In genomic region chr2:13385542-13386345, GRCm38 (mm10) we compare ENCODE assay signal across 9 mouse cellular contexts.
DNase-seq lines count a peak whose midpoint lies in the region; ATAC-seq lines count a peak whose summit lies in the region.
"Had no signal": no experiment of that assay in that cellular context is flagged by ENCODE, and none has a peak within 500 bp of the region (broad histone marks: within the 10 kb centered on the region; RNA-seq: fewer than 3 reads in every experiment).

No protein-coding gene starts in this region.

- ATAC-seq in embryonic facial prominence, embryonic 14.5 days (ENCODE audit: low read depth): peak; percentile 57; the same call in 1 of the 2 replicates
- no peak for ATAC-seq in intestine, embryonic 15.5 days
- ATAC-seq in midbrain, embryonic 16.5 days: peak; percentile 74
- ATAC-seq: CD4-positive, CD25-positive, alpha-beta regulatory T cell, adult 4 months had no signal

- H3K27me3 ChIP-seq in embryonic facial prominence, embryonic 14.5 days (replicated peaks; ENCODE audit: control insufficient read depth, insufficient read depth, low read length): no peaks in the 10 kb centered on the region
- H3K27me3 ChIP-seq in intestine, embryonic 15.5 days (replicated peaks): no peaks in the 10 kb centered on the region
- no peaks in the 10 kb centered on the region for H3K27me3 ChIP-seq in midbrain, embryonic 16.5 days (ENCODE audit: control insufficient read depth, insufficient read depth, low read depth, low read length)

- H3K9me3 ChIP-seq in embryonic facial prominence, embryonic 14.5 days (ENCODE audit: control insufficient read depth, low read length): no peaks in the 10 kb centered on the region
- no peaks in the 10 kb centered on the region for H3K9me3 ChIP-seq in intestine, embryonic 15.5 days
- no peaks in the 10 kb centered on the region for H3K9me3 ChIP-seq in midbrain, embryonic 16.5 days (replicated peaks; ENCODE audit: control insufficient read depth, low read length, poor library complexity, severe bottlenecking)

- DNase-seq in heart, adult 11 months: peak; percentile 97
- DNase-seq in heart, postnatal 14 days: no peak
- DNase-seq in embryonic facial prominence, embryonic 14.5 days (ENCODE audit: low spot score): peak; percentile 40
- DNase-seq in layer of hippocampus, postnatal 14 days (ENCODE audit: low spot score in 2 of 2): no peak
- no peak for DNase-seq in adrenal gland, postnatal 10 days
- DNase-seq in left cerebral cortex, adult 18-20 months (ENCODE audit: low spot score in 2 of 2): no peak

- H3K27ac ChIP-seq in embryonic facial prominence, embryonic 14.5 days (replicated peaks; ENCODE audit: low read depth, low read length): peak overlapping the region; percentile 79
- H3K27ac ChIP-seq in intestine, embryonic 15.5 days: peak overlapping the region; percentile 54; the same call in 1 of the 2 replicates
- H3K27ac ChIP-seq in midbrain, embryonic 16.5 days (ENCODE audit: low read length): peak overlapping the region; percentile 60

- H3K4me1 ChIP-seq in embryonic facial prominence, embryonic 14.5 days (ENCODE audit: control insufficient read depth, insufficient read depth, low read length): peaks cover 17% of the 10 kb centered on the region
- H3K4me1 ChIP-seq in intestine, embryonic 15.5 days (replicated peaks): peaks cover 3% of the 10 kb centered on the region; the same call in 1 of the 2 replicates
- peaks cover 16% of the 10 kb centered on the region for H3K4me1 ChIP-seq in midbrain, embryonic 16.5 days (ENCODE audit: control insufficient read depth, insufficient read depth, low read length)

- 41% methylated on average over 3 of the region's 3 CpGs for WGBS in embryonic facial prominence, embryonic 14.5 days
- WGBS in intestine, embryonic 15.5 days: 55% methylated on average over 3 of the region's 3 CpGs
- WGBS in midbrain, embryonic 16.5 days: 25% methylated on average over 3 of the region's 3 CpGs

- H3K4me2 ChIP-seq in embryonic facial prominence, embryonic 14.5 days (ENCODE audit: low read depth, low read length): no peak overlapping the region
- H3K4me2 ChIP-seq in intestine, embryonic 15.5 days (replicated peaks): no peak overlapping the region
- H3K4me2 ChIP-seq in midbrain, embryonic 16.5 days (ENCODE audit: low read length): no peak overlapping the region

- intact Hi-C loops in heart, postnatal 14 days (cut with DNase I): no loop called here

- no peak overlapping the region for H3K4me3 ChIP-seq in embryonic facial prominence, embryonic 14.5 days (ENCODE audit: low read depth, low read length)
- no peak overlapping the region for H3K4me3 ChIP-seq in intestine, embryonic 15.5 days (replicated peaks)
- H3K4me3 ChIP-seq in midbrain, embryonic 16.5 days (ENCODE audit: low read depth, low read length): no peak overlapping the region

- no peaks in the 10 kb centered on the region for H3K36me3 ChIP-seq in embryonic facial prominence, embryonic 14.5 days (ENCODE audit: control insufficient read depth, insufficient read depth, low read length)
- no peaks in the 10 kb centered on the region for H3K36me3 ChIP-seq in intestine, embryonic 15.5 days
- no peaks in the 10 kb centered on the region for H3K36me3 ChIP-seq in midbrain, embryonic 16.5 days (ENCODE audit: control insufficient read depth, insufficient read depth, low read length)

- no peak overlapping the region for H3K9ac ChIP-seq in embryonic facial prominence, embryonic 14.5 days (ENCODE audit: low read depth, low read length)
- no peak overlapping the region for H3K9ac ChIP-seq in intestine, embryonic 15.5 days
- no peak overlapping the region for H3K9ac ChIP-seq in midbrain, embryonic 16.5 days (ENCODE audit: low read depth, low read length)

Comparison
In these comparisons a context has a peak if more than half of its experiments do, and no peak if none do; other contexts are left out.
1. DNase-seq: peak in heart, adult 11 months (single experiment) and embryonic facial prominence, embryonic 14.5 days (single experiment); none in heart, postnatal 14 days (0 of 2), layer of hippocampus, postnatal 14 days (0 of 2), adrenal gland, postnatal 10 days (single experiment) and left cerebral cortex, adult 18-20 months (0 of 2).
2. Peak in every context shown above with its lines, with median percentiles within 50 percentile points of each other: H3K27ac ChIP-seq.